Mouse (Mus musculus) MEL (cell line): ENCODE measurements at regions not wholly inside any gene's neighbourhood (a gene's known extent, or its start where the extent isn't known, plus 50 kb on each side); places are given as distances from the start of the nearest gene placed in this dataset.

Source experiments
- DNase-seq: peaks from one replicate; pipeline ENCODE4 v3.0.0; 2011; ENCODE audit warnings: low read depth, low spot score
- H3K27ac ChIP-seq: 2 replicates; pipeline ENCODE4 v1.5.1; 2012; ENCODE audit warnings: low read depth, mild to moderate bottlenecking, control low read depth, low read length, moderate library complexity; ENCODE audit not compliant: control insufficient read depth
- H3K27me3 ChIP-seq, 2 experiments: fragments of 150-350 bp in 1 of 2; sonication (generic) in 1 of 2; 2 replicates each; pipeline ENCODE4 v1.6.1; 2012; ENCODE audit warnings: low read length in 2 of 2, mild to moderate bottlenecking in 2 of 2, improper control_type of control experiment in 1 of 2, moderate library complexity in 1 of 2; ENCODE audit not compliant: insufficient read depth in 2 of 2, control insufficient read depth in 1 of 2
- H3K36me3 ChIP-seq, 2 experiments: 2 replicates each; pipeline ENCODE4 v1.6.1; 2012 to 2014; ENCODE audit warnings: low read length in 2 of 2, improper control_type of control experiment in 1 of 2, inconsistent platforms in 1 of 2, mild to moderate bottlenecking in 1 of 2; ENCODE audit not compliant: insufficient read depth in 2 of 2, control insufficient read depth in 1 of 2
- H3K4me1 ChIP-seq, 2 experiments: fragments of 150-350 bp in 1 of 2; sonication (generic) in 1 of 2; 2 replicates each; pipeline ENCODE4 v1.6.1; 2012; ENCODE audit warnings: low read length in 2 of 2, improper control_type of control experiment in 1 of 2, mild to moderate bottlenecking in 1 of 2; ENCODE audit not compliant: insufficient read depth in 2 of 2, control insufficient read depth in 1 of 2
- H3K4me3 ChIP-seq, 2 experiments: fragments of 150-350 bp in 1 of 2; sonication (generic) in 1 of 2; 2 replicates each; pipeline ENCODE4 v1.5.1; 2012; ENCODE audit warnings: low read depth in 2 of 2, low read length in 2 of 2, mild to moderate bottlenecking in 2 of 2, moderate library complexity in 2 of 2, control low read depth in 1 of 2, improper control_type of control experiment in 1 of 2; ENCODE audit not compliant: control insufficient read depth in 1 of 2, insufficient read depth in 1 of 2
- H3K79me2 ChIP-seq: 2 replicates; pipeline ENCODE4 v1.6.1; 2012; ENCODE audit warnings: mild to moderate bottlenecking, low read length, moderate library complexity; ENCODE audit not compliant: control insufficient read depth, poor library complexity, insufficient read depth
- H3K9ac ChIP-seq: 2 replicates; pipeline ENCODE4 v1.6.1; 2012; ENCODE audit warnings: low read depth, mild to moderate bottlenecking, control low read depth, low read length, moderate library complexity; ENCODE audit not compliant: control insufficient read depth, poor library complexity, severe bottlenecking
- H3K9me3 ChIP-seq: fragments of 150-350 bp; sonication (generic); replicated peaks from 2 replicates; pipeline ENCODE4 v1.6.1; 2012; ENCODE audit warnings: mild to moderate bottlenecking, low read length, improper control_type of control experiment, moderate library complexity; ENCODE audit not compliant: insufficient read depth
- CHD1 ChIP-seq: IDR thresholded peaks from 2 replicates; pipeline ENCODE4 v1.6.1; 2012; ENCODE audit warnings: low read depth, mild to moderate bottlenecking, inconsistent platforms, low read length, improper control_type of control experiment
- CHD2 ChIP-seq: IDR thresholded peaks from 2 replicates; pipeline ENCODE4 v1.6.1; 2011; ENCODE audit warnings: low read length, improper control_type of control experiment
- E2F4 ChIP-seq: IDR thresholded peaks from 2 replicates; pipeline ENCODE4 v1.6.1; 2011; ENCODE audit warnings: low read depth, low read length, improper control_type of control experiment, borderline replicate concordance
- ELF1 ChIP-seq: IDR thresholded peaks from 2 replicates; pipeline ENCODE4 v1.6.1; 2014; ENCODE audit warnings: low read depth, mild to moderate bottlenecking, inconsistent platforms, low read length, improper control_type of control experiment, moderate library complexity
- EP300 ChIP-seq, 2 experiments: IDR thresholded peaks; 2 replicates each; pipeline ENCODE4 v1.6.1; 2011; ENCODE audit warnings: improper control_type of control experiment in 2 of 2, low read length in 2 of 2, low read depth in 1 of 2, mild to moderate bottlenecking in 1 of 2
- GABPA ChIP-seq: IDR thresholded peaks from 2 replicates; pipeline ENCODE4 v1.6.1; 2012; ENCODE audit warnings: low read depth, mild to moderate bottlenecking, inconsistent platforms, low read length, improper control_type of control experiment, moderate library complexity
- GATA1 ChIP-seq: IDR thresholded peaks from 2 replicates; pipeline ENCODE4 v1.6.1; 2011; ENCODE audit warnings: low read depth, low read length, improper control_type of control experiment
- JUND ChIP-seq: IDR thresholded peaks from 2 replicates; pipeline ENCODE4 v1.6.1; 2011; ENCODE audit warnings: low read depth, mild to moderate bottlenecking, improper control_type of control experiment, low read length
- KAT2A ChIP-seq: conservative IDR thresholded peaks from 2 replicates; pipeline ENCODE4 v1.6.1; 2012; ENCODE audit warnings: low read depth, low read length, improper control_type of control experiment, inconsistent platforms
- MXI1 ChIP-seq: IDR thresholded peaks from 2 replicates; pipeline ENCODE4 v1.6.1; 2011; ENCODE audit warnings: mild to moderate bottlenecking, low read depth, low read length, improper control_type of control experiment
- MYC ChIP-seq: IDR thresholded peaks from 2 replicates; pipeline ENCODE4 v1.6.1; 2011; ENCODE audit warnings: low read depth, mild to moderate bottlenecking, low read length, improper control_type of control experiment, moderate library complexity
- NELFE ChIP-seq: IDR thresholded peaks from 2 replicates; pipeline ENCODE4 v1.6.1; 2011; ENCODE audit warnings: low read depth, low read length, improper control_type of control experiment
- NRF1 ChIP-seq: IDR thresholded peaks from 2 replicates; pipeline ENCODE4 v1.6.1; 2014; ENCODE audit warnings: low read depth, mild to moderate bottlenecking, inconsistent platforms, low read length, improper control_type of control experiment, moderate library complexity; ENCODE audit not compliant: poor library complexity, insufficient read depth, severe bottlenecking
- POLR2A ChIP-seq, 2 experiments: IDR thresholded peaks; 2 replicates each; pipeline ENCODE4 v1.6.1; 2011 to 2012; ENCODE audit warnings: low read length in 2 of 2, mild to moderate bottlenecking in 2 of 2, control low read depth in 1 of 2, improper control_type of control experiment in 1 of 2, low read depth in 1 of 2, moderate library complexity in 1 of 2; ENCODE audit not compliant: control insufficient read depth in 1 of 2, insufficient read depth in 1 of 2, poor library complexity in 1 of 2
- POLR2AphosphoS2 ChIP-seq: IDR thresholded peaks from 2 replicates; pipeline ENCODE4 v1.6.1; 2011; ENCODE audit warnings: low read length, improper control_type of control experiment
- POLR2AphosphoS5 ChIP-seq: IDR thresholded peaks from 2 replicates; pipeline ENCODE4 v1.6.1; 2012; ENCODE audit warnings: low read depth, borderline replicate concordance, mild to moderate bottlenecking, inconsistent platforms, low read length, moderate library complexity, mixed read lengths
- SIN3A ChIP-seq: IDR thresholded peaks from 2 replicates; pipeline ENCODE4 v1.6.1; 2012; ENCODE audit warnings: low read length, improper control_type of control experiment, inconsistent platforms
- TAL1 ChIP-seq: IDR thresholded peaks from 2 replicates; pipeline ENCODE4 v1.6.1; 2012; ENCODE audit warnings: mild to moderate bottlenecking, inconsistent platforms, low read length, moderate library complexity, mixed read lengths
- TCF12 ChIP-seq: IDR thresholded peaks from 2 replicates; pipeline ENCODE4 v1.6.1; 2014; ENCODE audit warnings: low read depth, mild to moderate bottlenecking, inconsistent platforms, low read length, improper control_type of control experiment, moderate library complexity
- UBTF ChIP-seq: IDR thresholded peaks from 2 replicates; pipeline ENCODE4 v1.6.1; 2012; ENCODE audit warnings: low read depth, mild to moderate bottlenecking, inconsistent platforms, low read length, improper control_type of control experiment, moderate library complexity, borderline replicate concordance; ENCODE audit not compliant: insufficient read depth
- USF1 ChIP-seq: IDR thresholded peaks from 2 replicates; pipeline ENCODE4 v1.6.1; 2014; ENCODE audit warnings: low read depth, mild to moderate bottlenecking, inconsistent platforms, low read length, improper control_type of control experiment, moderate library complexity
- ZC3H11A ChIP-seq: IDR thresholded peaks from 2 replicates; pipeline ENCODE4 v1.6.1; 2012; ENCODE audit warnings: low read depth, mild to moderate bottlenecking, inconsistent platforms, low read length, improper control_type of control experiment

- Histone ChIP-seq H3K36me3 (no peaks in the 10 kb centered on the region), H3K27me3 (no peaks in the 10 kb centered on the region), H3K9ac (no peak overlapping the region), H3K27ac (no peak overlapping the region), H3K4me3 (no peak overlapping the region), H3K9me3 (no peaks in the 10 kb centered on the region), H3K79me2 (no peaks in the 10 kb centered on the region), H3K4me1 (no peaks in the 10 kb centered on the region)
- no peak for TF ChIP-seq NELFE
- no peak for TF ChIP-seq UBTF
- no peak for TF ChIP-seq MXI1
- no peak for TF ChIP-seq E2F4
- no peak for TF ChIP-seq SIN3A
- TF ChIP-seq JUND: no peak
- TF ChIP-seq POLR2AphosphoS2: no peak
- TF ChIP-seq POLR2AphosphoS5: no peak
- DNase-seq: no peak
Measured at GRCm38 (mm10) chr1:174992520-174992919, 70.9 kb upstream of the Grem2 start.

GRCm38 (mm10) chr1:174988590-174988989, 67.0 kb upstream of the Grem2 start:
- Histone ChIP-seq H3K79me2 (no peaks in the 10 kb centered on the region), H3K4me1 (no peaks in the 10 kb centered on the region), H3K4me3 (no peak overlapping the region), H3K27ac (no peak overlapping the region), H3K27me3 (no peaks in the 10 kb centered on the region), H3K36me3 (no peaks in the 10 kb centered on the region), H3K9ac (no peak overlapping the region), H3K9me3 (no peaks in the 10 kb centered on the region)
- no peak for DNase-seq
- TF ChIP-seq TCF12: no peak
- no peak for TF ChIP-seq ZC3H11A
- TF ChIP-seq POLR2AphosphoS2: no peak
- no peak for TF ChIP-seq UBTF
- TF ChIP-seq POLR2AphosphoS5: no peak
- TF ChIP-seq JUND: no peak
- no peak for TF ChIP-seq GATA1
- no peak for TF ChIP-seq USF1
- TF ChIP-seq KAT2A: no peak
- TF ChIP-seq MYC: no peak
- no peak for TF ChIP-seq GABPA
- TF ChIP-seq ELF1: no peak
- no peak for TF ChIP-seq CHD1
- no peak for TF ChIP-seq E2F4
- TF ChIP-seq TAL1: no peak
- TF ChIP-seq EP300 (IDR thresholded peaks at IDR 0.05; ENCODE audit: low read depth in 1 of 2, low read length in 2 of 2): no peak
- TF ChIP-seq SIN3A: no peak
- no peak for TF ChIP-seq NRF1
- no peak for TF ChIP-seq CHD2
- TF ChIP-seq POLR2A (IDR thresholded peaks at IDR 0.05; ENCODE audit: control insufficient read depth in 1 of 2, insufficient read depth in 1 of 2, low read depth in 1 of 2, low read length in 2 of 2, poor library complexity in 1 of 2): no peak
